Mouse (Mus musculus): ENCODE measurements around the gene Tsr3.
A peak's percentile ranks its signal among the peaks of the same experiment; 100 is the strongest.

DNA sequence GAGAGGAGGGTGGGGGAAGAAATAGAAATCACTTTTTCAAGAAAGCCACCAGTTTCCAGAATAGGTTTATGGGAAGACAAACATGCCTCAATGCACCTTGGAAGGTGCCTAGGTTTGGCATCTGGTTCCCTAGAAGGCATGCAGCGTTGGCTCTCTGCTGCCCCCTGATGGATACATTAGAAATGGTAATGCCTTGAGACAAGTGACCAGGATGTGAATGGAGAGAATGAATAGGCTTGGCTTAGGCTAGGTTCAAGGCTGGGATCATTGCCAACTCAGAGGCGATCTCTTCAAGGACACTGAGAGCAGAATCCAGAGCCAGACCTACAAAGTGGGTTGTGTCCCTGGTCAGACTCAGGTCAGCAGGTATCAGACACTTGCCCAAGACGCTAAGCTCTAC lies 45.1 kb downstream of the Tsr3 start:
- peak; percentile 92 for TF ChIP-seq CTCF (IDR thresholded peaks at IDR 0.05; ENCODE audit: borderline replicate concordance, insufficient read depth, low read depth, low read length)
- no peak for TF ChIP-seq POLR2A (IDR thresholded peaks at IDR 0.05; ENCODE audit: borderline replicate concordance, insufficient read depth, low read length)
